Mouse (Mus musculus) intestine, embryonic 14.5 days (tissue): ENCODE data around the gene Cxcl15. TPM values are rescaled to one million over a fixed set of nuclear protein-coding genes. Genes with fewer than 3 reads are reported as not detected.
"Not testable (repeated sequence)": the region's sequence is repeated elsewhere in the genome, so short reads cannot be mapped to it uniquely, and the experiment has no call there.

Source experiments
- ATAC-seq: fragments of 200-750 bp; cut with Nextera tagmentation; replicated peaks from 2 replicates; pipeline ENCODE4 v1.8.0; 2017; ENCODE audit warnings: low read depth, moderate number of reproducible peaks, moderate TSS enrichment, moderate library complexity; ENCODE audit not compliant: low FRiP score, low TSS enrichment
- DNase-seq: peaks from one replicate; pipeline ENCODE4 v3.0.0-alpha.2; 2018; ENCODE audit warnings: low spot score
- H3K27ac ChIP-seq: fragments of 300-500 bp; sonication (generic); 2 replicates; pipeline ENCODE4 v1.5.1; 2014; ENCODE audit warnings: low read depth, mild to moderate bottlenecking, control low read depth
- H3K27me3 ChIP-seq: fragments of 300-500 bp; sonication (generic); replicated peaks from 2 replicates; pipeline ENCODE4 v1.6.1; 2014; ENCODE audit warnings: low read length, control low read depth; ENCODE audit not compliant: control insufficient read depth, insufficient read depth
- H3K36me3 ChIP-seq: fragments of 300-500 bp; sonication (generic); 2 replicates; pipeline ENCODE4 v1.6.1; 2014; ENCODE audit warnings: low read length, control low read depth; ENCODE audit not compliant: control insufficient read depth, insufficient read depth
- H3K4me1 ChIP-seq: fragments of 300-500 bp; sonication (generic); replicated peaks from 2 replicates; pipeline ENCODE4 v1.6.1; 2014; ENCODE audit warnings: low read length, control low read depth, mixed read lengths; ENCODE audit not compliant: control insufficient read depth, insufficient read depth
- H3K4me2 ChIP-seq: fragments of 300-500 bp; sonication (generic); 2 replicates; pipeline ENCODE4 v1.6.1; 2014; ENCODE audit warnings: low read length
- H3K4me3 ChIP-seq: fragments of 300-500 bp; sonication (generic); 2 replicates; pipeline ENCODE4 v1.5.1; 2014; ENCODE audit warnings: low read depth, low read length, control low read depth, mixed read lengths
- H3K9ac ChIP-seq: fragments of 300-500 bp; sonication (generic); 2 replicates; pipeline ENCODE4 v1.6.1; 2014; ENCODE audit warnings: mild to moderate bottlenecking, low read length
- H3K9me3 ChIP-seq: fragments of 300-500 bp; sonication (generic); 2 replicates; pipeline ENCODE4 v1.6.1; 2016; ENCODE audit warnings: low read length, control low read depth; ENCODE audit not compliant: control insufficient read depth
- WGBS: fragments of 180-500 bp; shearing (Covaris S2); extraction: QIAGEN DNeasy Blood & Tissue Kit; methylation state at CpG from one replicate; pipeline ENCODE4 v1.1.7; 2014; 5-methylcytosine and 5-hydroxymethylcytosine counted together
- polyA plus RNA-seq: library from polyadenylated mRNA; unstranded; fragments of >200 nt; fragmentation: Nextera tagmentation; extraction: Ambion mirVana; gene quantifications from 2 replicates; pipeline ENCODE4 v1.2.1, GENCODE M21; 2014

Cxcl15 gene
- polyA plus RNA-seq, 1 experiment from 2014 or later, result 0.19 TPM

GRCm38 (mm10) chr5:90785659-90786588 lies 8.4 kb upstream of the Cxcl15 start, which contains the start of gene Cxcl3:
Gene Cxcl3 (plus strand): TSS chr5:90786103.
- Histone ChIP-seq H3K9ac (no peak within 1 kb of the TSS), H3K27ac (no peak within 1 kb of the TSS), H3K4me2 (peak within 1 kb of the TSS; percentile 58), H3K4me1 (no peaks in the 10 kb centered on the region), H3K36me3 (no peaks in the 10 kb centered on the region), H3K4me3 (peak within 1 kb of the TSS; percentile 21), H3K27me3 (no peaks in the 10 kb centered on the region), H3K9me3 (no peaks in the 10 kb centered on the region)
- 20% methylated on average over 24 of the region's 26 CpGs for WGBS
- peak; percentile 70 for DNase-seq
- peak; percentile 88 for ATAC-seq

- Histone ChIP-seq H3K4me3 (no peak overlapping the region), H3K9ac (no peak overlapping the region), H3K9me3 (no peaks in the 10 kb centered on the region), H3K27me3 (no peaks in the 10 kb centered on the region), H3K27ac (no peak overlapping the region), H3K36me3 (no peaks in the 10 kb centered on the region), H3K4me2 (no peak overlapping the region), H3K4me1 (no peaks in the 10 kb centered on the region)
- no peak for DNase-seq
- whole genome bisulfite sequencing, result 82% methylated on average over 4 of the region's 4 CpGs
- no peak for ATAC-seq
These were observed 6.2 kb upstream of the Cxcl15 start for GRCm38 (mm10) chr5:90788114-90788513.

- no peak overlapping the region for H3K9ac ChIP-seq
- H3K27me3 ChIP-seq, result no peaks in the 10 kb centered on the region
- no peak overlapping the region for H3K4me3 ChIP-seq
- no peaks in the 10 kb centered on the region for H3K4me1 ChIP-seq
- no peaks in the 10 kb centered on the region for H3K9me3 ChIP-seq
- no peak overlapping the region for H3K4me2 ChIP-seq
- ATAC-seq, result no peak
- 69% methylated on average over 11 of the region's 11 CpGs for WGBS
- no peak overlapping the region for H3K27ac ChIP-seq
- no peaks in the 10 kb centered on the region for H3K36me3 ChIP-seq
- no peak for DNase-seq
These were observed 4.8 kb upstream of the Cxcl15 start for GRCm38 (mm10) chr5:90789306-90790073.

- no peak overlapping the region for H3K27ac ChIP-seq
- DNase-seq, result no peak
- H3K4me1 ChIP-seq, result no peaks in the 10 kb centered on the region
- no peaks in the 10 kb centered on the region for H3K9me3 ChIP-seq
- no peaks in the 10 kb centered on the region for H3K27me3 ChIP-seq
- WGBS, result 36% methylated on average over 8 of the region's 8 CpGs
- H3K36me3 ChIP-seq, result no peaks in the 10 kb centered on the region
- no peak overlapping the region for H3K4me2 ChIP-seq
- no peak overlapping the region for H3K4me3 ChIP-seq
- no peak overlapping the region for H3K9ac ChIP-seq
- ATAC-seq, result no peak
These were observed 4.2 kb upstream of the Cxcl15 start for GRCm38 (mm10) chr5:90790074-90790502.

GRCm38 (mm10) chr5:90795392-90795791 lies 1.1 kb downstream of the Cxcl15 start:
- H3K27me3 ChIP-seq, H3K9me3 ChIP-seq, ATAC-seq, H3K4me3 ChIP-seq, H3K4me1 ChIP-seq, H3K36me3 ChIP-seq, DNase-seq, H3K27ac ChIP-seq, H3K9ac ChIP-seq, H3K4me2 ChIP-seq: not testable (repeated sequence)
- 93% methylated on average over 2 of the region's 2 CpGs for WGBS

- Histone ChIP-seq H3K9me3 (no peaks in the 10 kb centered on the region), H3K36me3 (no peaks in the 10 kb centered on the region), H3K27me3 (no peaks in the 10 kb centered on the region), H3K4me3 (no peak overlapping the region), H3K27ac (no peak overlapping the region), H3K4me1 (no peaks in the 10 kb centered on the region), H3K9ac (no peak overlapping the region), H3K4me2 (no peak overlapping the region)
- DNase-seq (no peak), ATAC-seq (no peak)
These were observed 10.2 kb downstream of the Cxcl15 start for GRCm38 (mm10) chr5:90804574-90804973.

GRCm38 (mm10) chr5:90806050-90806449 lies 11.7 kb downstream of the Cxcl15 start:
- Histone ChIP-seq H3K4me3 (no peak overlapping the region), H3K9ac (no peak overlapping the region), H3K4me1 (no peaks in the 10 kb centered on the region), H3K36me3 (no peaks in the 10 kb centered on the region), H3K9me3 (no peaks in the 10 kb centered on the region), H3K27ac (no peak overlapping the region), H3K4me2 (no peak overlapping the region), H3K27me3 (no peaks in the 10 kb centered on the region)
- ATAC-seq, result no peak
- no peak for DNase-seq

GRCm38 (mm10) chr5:90807176-90807950 lies 13.0 kb downstream of the Cxcl15 start:
- Histone ChIP-seq H3K27ac (no peak overlapping the region), H3K4me2 (no peak overlapping the region), H3K27me3 (no peaks in the 10 kb centered on the region), H3K36me3 (no peaks in the 10 kb centered on the region), H3K9me3 (no peaks in the 10 kb centered on the region), H3K4me3 (no peak overlapping the region), H3K4me1 (no peaks in the 10 kb centered on the region), H3K9ac (no peak overlapping the region)
- 60% methylated on average over 3 of the region's 3 CpGs for WGBS
- DNase-seq, result no peak
- no peak for ATAC-seq
